Mouse (Mus musculus) heart, adult 2 months (tissue): ENCODE data around the gene Ccdc127.

ENCODE experiments used
- CTCF ChIP-seq: fragments of 200-600 bp; IDR thresholded peaks from 2 replicates; pipeline ENCODE4 v1.8.1; 2022; ENCODE audit warnings: antibody characterized with exemption, mild to moderate bottlenecking, moderate library complexity
- POLR2A ChIP-seq: fragments of 200-500 bp; IDR thresholded peaks from 2 replicates; pipeline ENCODE4 v1.6.1; 2011; ENCODE audit warnings: mild to moderate bottlenecking, low read depth, low read length, control low read depth; ENCODE audit not compliant: insufficient read depth

- TF ChIP-seq CTCF (no peak), POLR2A (no peak)
These were observed 33.7 kb upstream of the Ccdc127 start for GRCm38 (mm10) chr13:74316386-74316785.
